Mouse (Mus musculus) small intestine, adult 2 months (tissue): ENCODE results near the gene Fetub.

Experiments
- CTCF ChIP-seq: fragments of 200-500 bp; IDR thresholded peaks from 2 replicates; pipeline ENCODE4 v1.5.1; 2012; ENCODE audit warnings: low read depth, mild to moderate bottlenecking, control low read depth, inconsistent platforms, low read length, moderate library complexity, mixed read lengths; ENCODE audit not compliant: insufficient replicate concordance, insufficient read length; ENCODE audit errors: extremely low read depth
- POLR2A ChIP-seq: fragments of 200-500 bp; IDR thresholded peaks from 2 replicates; pipeline ENCODE4 v1.6.1; 2012; ENCODE audit warnings: low read depth, mild to moderate bottlenecking, control low read depth, inconsistent platforms, low read length, moderate library complexity

GRCm38 (mm10) chr16:22894095-22894494, 24.0 kb upstream of the Fetub start:
- no peak for TF ChIP-seq CTCF
- no peak for TF ChIP-seq POLR2A
